Mouse (Mus musculus): Measurements from ENCODE around the gene Rassf6. TPM values are rescaled to one million over a fixed set of nuclear protein-coding genes. Genes with fewer than 3 reads are reported as not detected.

The Rassf6 gene
- total RNA-seq (2017) = 0.76 TPM in 1 of 3 replicates, not detected in the others

GRCm38 (mm10) chr5:90640286-90641217, at the start of gene Rassf6:
Gene Rassf6, minus strand, starts transcription at chr5:90640657.
- no peak for ATAC-seq (replicated peaks; ENCODE audit: insufficient number of reproducible peaks, low FRiP score, low TSS enrichment, poor library complexity, severe bottlenecking)

DNA sequence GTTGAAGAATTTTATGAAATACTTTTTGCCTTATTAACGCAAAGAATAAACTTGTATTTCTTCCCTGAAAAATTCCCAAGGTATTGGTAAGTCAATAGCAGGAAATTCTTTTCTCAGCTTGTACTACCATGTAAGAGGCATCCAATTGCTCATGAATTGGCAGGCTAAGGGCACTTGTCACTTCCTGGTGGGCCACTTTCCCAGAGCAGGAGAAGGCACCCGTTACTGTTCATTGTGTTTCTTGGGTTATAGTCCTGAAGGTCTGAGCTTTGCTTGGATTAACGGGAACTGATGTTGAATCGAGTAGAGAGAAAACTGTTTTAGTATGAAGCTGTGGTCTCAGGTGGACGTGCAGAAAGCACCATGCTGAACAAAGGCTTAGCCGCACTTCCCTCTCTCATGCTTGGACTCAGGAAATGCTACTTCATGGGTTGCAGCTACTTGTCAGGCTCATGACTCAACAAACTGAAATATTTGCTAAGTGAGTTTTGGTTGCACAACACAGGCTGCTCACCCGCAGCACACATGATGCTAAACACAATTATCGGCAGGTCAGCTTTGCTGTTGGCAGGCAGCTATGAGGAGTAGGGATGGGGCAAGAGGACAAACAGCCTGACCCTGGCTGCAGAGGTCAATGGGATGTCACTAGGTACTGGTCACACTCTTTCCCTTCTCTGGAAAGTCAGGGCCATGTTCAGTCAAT, 49.1 kb upstream of the Rassf6 start:
- ATAC-seq (replicated peaks; ENCODE audit: insufficient number of reproducible peaks, low FRiP score, low TSS enrichment, poor library complexity, severe bottlenecking) = peak; percentile 88

GRCm38 (mm10) chr5:90687913-90688312, 47.5 kb upstream of the Rassf6 start:
- no peak for ATAC-seq (replicated peaks; ENCODE audit: insufficient number of reproducible peaks, low FRiP score, low TSS enrichment, poor library complexity, severe bottlenecking)

- ATAC-seq (replicated peaks; ENCODE audit: insufficient number of reproducible peaks, low FRiP score, low TSS enrichment, poor library complexity, severe bottlenecking) = no peak
Observed at GRCm38 (mm10) chr5:90684994-90685393, 44.5 kb upstream of the Rassf6 start.

DNA sequence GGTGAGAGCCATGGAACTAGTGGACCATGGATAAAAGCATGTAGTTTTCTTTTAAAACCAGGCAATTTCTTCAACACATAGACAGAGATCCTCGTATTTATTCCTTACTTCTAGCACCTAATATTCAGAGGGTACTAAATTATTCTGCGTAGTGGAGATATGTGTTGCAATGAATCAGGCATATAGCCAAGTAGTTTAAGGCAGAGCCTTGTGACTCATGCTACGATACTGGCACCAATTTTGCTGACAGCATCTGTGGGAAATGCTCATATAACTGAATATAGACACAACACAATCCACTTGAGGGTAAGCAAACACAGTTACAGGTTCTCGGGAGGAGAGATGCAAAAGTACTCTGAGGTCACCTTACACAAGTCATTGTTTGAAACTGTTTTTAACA, 41.4 kb upstream of the Rassf6 start:
- ATAC-seq (replicated peaks; ENCODE audit: insufficient number of reproducible peaks, low FRiP score, low TSS enrichment, poor library complexity, severe bottlenecking) = no peak

GRCm38 (mm10) chr5:90677560-90677959, 37.1 kb upstream of the Rassf6 start:
- no peak for ATAC-seq (replicated peaks; ENCODE audit: insufficient number of reproducible peaks, low FRiP score, low TSS enrichment, poor library complexity, severe bottlenecking)

DNA sequence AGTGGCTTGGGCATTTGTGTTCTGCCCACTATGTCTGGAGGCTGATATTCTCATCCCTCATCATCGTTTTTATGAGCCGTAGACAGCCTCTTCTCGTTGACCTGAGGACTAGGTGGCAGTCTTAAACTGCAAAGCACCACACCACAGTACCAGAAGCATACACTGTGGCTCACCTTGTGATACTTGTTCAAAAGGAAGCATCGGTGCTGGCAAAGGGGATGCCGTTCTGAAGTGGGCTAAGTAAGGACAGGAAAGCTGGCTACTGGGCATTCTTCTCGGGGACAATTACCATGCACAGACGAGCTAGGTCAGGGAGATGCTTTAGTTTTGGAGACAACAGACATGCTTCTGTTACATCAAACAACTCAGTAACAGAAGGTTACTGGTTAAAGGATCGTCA, 21.4 kb upstream of the Rassf6 start:
- ATAC-seq (replicated peaks; ENCODE audit: insufficient number of reproducible peaks, low FRiP score, low TSS enrichment, poor library complexity, severe bottlenecking) = no peak

- ATAC-seq (replicated peaks; ENCODE audit: insufficient number of reproducible peaks, low FRiP score, low TSS enrichment, poor library complexity, severe bottlenecking) = peak; percentile 65
Observed at GRCm38 (mm10) chr5:90661436-90661835, 21.0 kb upstream of the Rassf6 start.

DNA sequence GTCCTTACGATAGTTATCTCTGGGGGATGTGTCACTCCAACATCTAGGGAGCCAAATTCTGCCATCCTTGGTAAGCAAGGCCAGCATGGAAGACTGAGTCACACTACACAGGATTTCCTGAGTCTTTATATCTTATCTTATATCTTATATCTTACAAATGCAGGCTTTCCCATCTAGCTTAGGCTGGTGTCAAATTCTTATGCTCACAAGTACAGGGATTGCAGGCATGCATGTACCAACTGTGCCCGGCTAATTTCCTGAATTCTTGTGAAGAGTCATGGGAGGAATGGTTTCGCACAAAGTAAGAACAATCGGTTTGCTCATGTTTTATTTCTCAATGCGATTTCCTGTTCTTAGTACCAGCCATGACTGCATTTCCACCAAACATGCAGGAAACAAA, 20.0 kb upstream of the Rassf6 start:
- ATAC-seq (replicated peaks; ENCODE audit: insufficient number of reproducible peaks, low FRiP score, low TSS enrichment, poor library complexity, severe bottlenecking) = no peak

DNA sequence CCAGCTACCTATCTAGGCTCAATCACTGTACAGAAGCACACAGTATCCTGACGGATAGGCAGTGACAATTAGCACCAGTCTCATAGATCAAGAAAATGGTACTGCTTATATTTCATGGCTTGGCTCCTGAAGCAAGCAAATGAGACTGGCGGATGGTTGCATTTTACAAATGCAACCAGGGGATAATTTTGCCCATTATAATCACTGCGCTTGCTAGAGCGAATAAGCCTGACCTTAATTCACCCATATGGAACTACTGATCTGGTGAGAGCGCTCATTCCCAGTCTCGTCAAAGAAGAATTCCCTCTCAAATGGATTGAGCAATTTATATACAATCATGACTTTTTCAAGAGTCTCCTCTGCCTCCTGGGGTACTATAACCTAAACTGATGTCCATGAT, 16.2 kb upstream of the Rassf6 start:
- no peak for ATAC-seq (replicated peaks; ENCODE audit: insufficient number of reproducible peaks, low FRiP score, low TSS enrichment, poor library complexity, severe bottlenecking)

DNA sequence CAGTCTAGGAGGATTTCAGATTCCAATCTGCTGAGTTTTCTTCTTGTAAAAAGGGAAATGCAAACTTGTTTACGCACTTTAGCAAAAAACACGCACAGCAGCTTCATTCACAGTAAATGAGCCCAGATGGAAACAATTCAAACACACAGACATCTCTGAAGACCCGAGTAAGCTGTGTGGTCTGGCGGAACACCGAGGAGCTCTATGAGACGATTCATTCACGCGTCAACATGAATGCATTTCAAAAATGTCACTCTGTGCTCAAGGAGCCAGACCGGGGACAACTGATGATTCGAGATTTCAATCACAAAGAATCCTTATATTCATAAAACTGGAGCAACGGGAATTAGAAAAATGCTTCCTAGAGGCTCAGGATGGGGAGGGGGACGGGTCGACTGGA, 15.4 kb upstream of the Rassf6 start:
- no peak for ATAC-seq (replicated peaks; ENCODE audit: insufficient number of reproducible peaks, low FRiP score, low TSS enrichment, poor library complexity, severe bottlenecking)

DNA sequence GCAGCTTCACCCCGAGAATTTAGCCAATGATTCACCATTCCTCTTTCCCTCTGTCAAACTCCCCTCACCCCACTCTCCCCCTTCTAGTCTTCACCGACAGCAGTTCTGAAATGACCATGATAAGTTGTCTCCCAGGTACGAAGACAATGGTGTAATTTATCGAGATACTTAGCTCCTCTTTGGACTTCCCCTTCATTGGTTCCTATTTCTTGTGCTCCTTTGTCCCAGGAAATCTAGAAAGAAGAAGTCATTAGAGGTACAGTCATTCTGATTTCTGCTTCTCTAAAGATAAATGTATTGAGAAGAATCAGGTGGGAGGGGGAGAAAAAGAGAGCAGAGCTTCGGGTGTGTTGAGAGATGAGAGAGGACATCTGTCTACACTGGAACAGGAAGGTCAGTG, 14.3 kb upstream of the Rassf6 start:
- no peak for ATAC-seq (replicated peaks; ENCODE audit: insufficient number of reproducible peaks, low FRiP score, low TSS enrichment, poor library complexity, severe bottlenecking)

DNA sequence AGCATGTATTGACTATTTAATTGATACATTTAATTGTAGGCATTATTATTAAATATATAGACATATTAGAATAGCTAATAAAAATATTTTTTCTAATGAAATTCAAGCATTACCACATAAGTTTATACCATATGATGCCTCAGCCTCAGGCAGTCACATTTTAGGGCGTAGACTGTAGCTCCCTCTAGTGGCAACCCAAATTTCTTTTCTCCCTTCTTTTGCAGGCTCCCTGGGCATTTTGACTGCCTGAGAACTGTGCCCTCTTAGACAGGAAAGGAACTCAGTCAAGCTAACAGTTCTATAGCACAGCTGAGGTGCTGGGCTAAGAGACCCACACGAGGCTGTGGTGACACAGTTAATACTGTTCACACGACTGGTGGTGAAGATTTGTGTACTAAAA, 12.3 kb upstream of the Rassf6 start:
- 0 out of 2 replicates have a peak, but pooled peaks have one; percentile 46 for ATAC-seq (replicated peaks; ENCODE audit: insufficient number of reproducible peaks, low FRiP score, low TSS enrichment, poor library complexity, severe bottlenecking)

DNA sequence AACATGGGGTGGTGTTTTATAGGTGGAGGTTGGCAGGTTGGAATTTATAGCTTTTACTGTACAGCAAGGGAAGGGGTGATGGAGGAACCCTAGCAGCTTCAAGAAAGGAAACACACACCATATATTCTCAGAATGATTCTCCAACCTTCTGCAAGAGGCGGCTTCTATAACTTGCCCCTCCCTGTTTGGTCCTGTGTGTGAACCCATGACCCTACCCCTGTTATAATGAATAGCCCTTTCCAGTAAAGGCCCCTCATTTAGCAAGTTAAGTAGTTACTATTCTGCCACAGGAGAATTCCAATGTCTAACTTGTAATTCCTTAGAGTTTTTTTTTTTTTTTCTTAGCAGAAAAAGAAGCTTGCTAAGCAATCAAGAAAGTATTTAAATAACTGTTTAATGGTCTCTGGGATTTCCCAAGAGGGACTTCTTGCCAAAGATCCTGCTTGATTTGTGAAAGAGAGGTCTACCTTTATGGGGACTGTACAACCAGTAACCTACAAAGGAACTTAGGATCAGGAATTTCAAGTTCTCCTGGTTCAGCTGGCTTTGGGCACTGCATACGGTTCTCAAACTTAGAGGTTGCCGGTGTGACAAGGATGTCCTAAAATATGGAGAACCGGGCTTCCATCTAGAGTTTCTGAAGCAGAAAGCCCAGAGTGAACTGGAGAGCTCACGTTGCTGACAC, 10.2 kb upstream of the Rassf6 start:
- ATAC-seq (replicated peaks; ENCODE audit: insufficient number of reproducible peaks, low FRiP score, low TSS enrichment, poor library complexity, severe bottlenecking) = no peak

- no peak for ATAC-seq (replicated peaks; ENCODE audit: insufficient number of reproducible peaks, low FRiP score, low TSS enrichment, poor library complexity, severe bottlenecking)
Observed at GRCm38 (mm10) chr5:90647473-90647872, 7.0 kb upstream of the Rassf6 start.

- ATAC-seq (replicated peaks; ENCODE audit: insufficient number of reproducible peaks, low FRiP score, low TSS enrichment, poor library complexity, severe bottlenecking) = no peak
Observed at GRCm38 (mm10) chr5:90646398-90646797, 5.9 kb upstream of the Rassf6 start.

- no peak for ATAC-seq (replicated peaks; ENCODE audit: insufficient number of reproducible peaks, low FRiP score, low TSS enrichment, poor library complexity, severe bottlenecking)
Observed at GRCm38 (mm10) chr5:90645579-90645978, 5.1 kb upstream of the Rassf6 start.

GRCm38 (mm10) chr5:90641218-90641610, 757 bp upstream of the Rassf6 start:
- ATAC-seq (replicated peaks; ENCODE audit: insufficient number of reproducible peaks, low FRiP score, low TSS enrichment, poor library complexity, severe bottlenecking) = no peak

GRCm38 (mm10) chr5:90634885-90635284, 5.6 kb downstream of the Rassf6 start:
- no peak for ATAC-seq (replicated peaks; ENCODE audit: insufficient number of reproducible peaks, low FRiP score, low TSS enrichment, poor library complexity, severe bottlenecking)
